Mouse (Mus musculus): Measurements from ENCODE around the gene Sult4a1.

- TF ChIP-seq CTCF (IDR thresholded peaks at IDR 0.05): no peak
- TF ChIP-seq EP300 (IDR thresholded peaks at IDR 0.05): no peak
These were observed 46.7 kb downstream of the Sult4a1 start for GRCm38 (mm10) chr15:84058841-84059240.

Measured in lung, postnatal 0 days (tissue).